11 mouse cellular contexts compared by ENCODE assay signal in genomic region chr2:30809503-30809902, GRCm38 (mm10). TPM values are rescaled to one million over a fixed set of nuclear protein-coding genes. Genes with fewer than 3 reads are reported as not detected.
DNase-seq lines count a peak whose midpoint lies in the region; ATAC-seq and TF ChIP-seq lines count a peak whose summit lies in the region.
"Had no signal": no experiment of that assay in that cellular context is flagged by ENCODE, and none has a peak within 500 bp of the region (broad histone marks: within the 10 kb centered on the region; RNA-seq: fewer than 3 reads in every experiment).

No protein-coding gene starts in this region.

- no peaks in the 10 kb centered on the region for H3K27me3 ChIP-seq in heart, embryonic 16.5 days (ENCODE audit: control insufficient read depth, insufficient read depth, low read length)
- no peaks in the 10 kb centered on the region for H3K27me3 ChIP-seq in hindbrain, embryonic 15.5 days
- no peaks in the 10 kb centered on the region for H3K27me3 ChIP-seq in midbrain, embryonic 11.5 days (ENCODE audit: control insufficient read depth, insufficient read depth, low read length)

- H3K27ac ChIP-seq in heart, embryonic 16.5 days (ENCODE audit: low read length) = no peak overlapping the region
- no peak overlapping the region for H3K27ac ChIP-seq in cortical plate, adult 2 months (ENCODE audit: insufficient read depth, low read length)
- no peak overlapping the region for H3K27ac ChIP-seq in hindbrain, embryonic 15.5 days (replicated peaks)
- no peak overlapping the region for H3K27ac ChIP-seq in midbrain, embryonic 11.5 days (ENCODE audit: low read depth, low read length)

- H3K9ac ChIP-seq in heart, embryonic 16.5 days (ENCODE audit: low read length) = 0 out of 2 replicates have a peak overlapping the region, but pooled peaks have one; percentile 1
- H3K9ac ChIP-seq in hindbrain, embryonic 15.5 days = 0 out of 2 replicates have a peak overlapping the region, but pooled peaks have one; percentile 18
- H3K9ac ChIP-seq in midbrain, embryonic 11.5 days (ENCODE audit: low read length) = 0 out of 2 replicates have a peak overlapping the region, but pooled peaks have one; percentile 20

- DNase-seq in heart, postnatal 4 days = no peak
- no peak for DNase-seq in midbrain, embryonic 11.5 days (ENCODE audit: low spot score, missing footprints)
- no peak for DNase-seq in layer of hippocampus, adult 9-11 months
- DNase-seq: cerebellum, postnatal 10 days; gastrocnemius, postnatal 25 days had no signal

- H3K4me1 ChIP-seq in heart, embryonic 16.5 days (ENCODE audit: control insufficient read depth, insufficient read depth, low read length) = peaks cover 17% of the 10 kb centered on the region
- 0 out of 2 replicates have a peak, but pooled peaks cover 3% of the 10 kb centered on the region for H3K4me1 ChIP-seq in cortical plate, adult 2 months (ENCODE audit: control insufficient read depth, insufficient read depth, low read length)
- H3K4me1 ChIP-seq in hindbrain, embryonic 15.5 days (replicated peaks) = peaks cover 29% of the 10 kb centered on the region
- peaks cover 11% of the 10 kb centered on the region for H3K4me1 ChIP-seq in midbrain, embryonic 11.5 days (ENCODE audit: control insufficient read depth, insufficient read depth, low read length)

- no peak for TF ChIP-seq CTCF in cortical plate, adult 2 months (IDR thresholded peaks at IDR 0.05; ENCODE audit: extremely low read depth, insufficient read depth, low read length)

- WGBS in heart, embryonic 16.5 days = 66% methylated on average over 5 of the region's 5 CpGs
- 83% methylated on average over 5 of the region's 5 CpGs for WGBS in hindbrain, embryonic 15.5 days
- 91% methylated on average over 5 of the region's 5 CpGs for WGBS in midbrain, embryonic 11.5 days

- no peak for TF ChIP-seq POLR2A in cortical plate, adult 2 months (IDR thresholded peaks at IDR 0.05; ENCODE audit: extremely low read depth, insufficient read depth, low read length)

- no peak for ATAC-seq in heart, embryonic 16.5 days (replicated peaks; ENCODE audit: extremely low read depth, insufficient read depth, low FRiP score)
- ATAC-seq in hindbrain, embryonic 15.5 days (ENCODE audit: low FRiP score, low read depth) = no peak
- ATAC-seq in midbrain, embryonic 11.5 days (ENCODE audit: low FRiP score) = no peak
- ATAC-seq in granulocyte monocyte progenitor cell, adult 5-6 weeks (replicated peaks; ENCODE audit: poor library complexity, severe bottlenecking) = no peak
- ATAC-seq in erythroblast, adult 5-6 weeks (replicated peaks; ENCODE audit: low FRiP score, poor library complexity, severe bottlenecking) = no peak

- H3K4me3 ChIP-seq in heart, embryonic 16.5 days (ENCODE audit: low read length) = no peak overlapping the region
- peak overlapping the region; percentile 11; the same call in 1 of the 2 replicates for H3K4me3 ChIP-seq in cortical plate, adult 2 months (ENCODE audit: insufficient read depth, low read length)
- 0 out of 2 replicates have a peak overlapping the region, but pooled peaks have one; percentile 1 for H3K4me3 ChIP-seq in hindbrain, embryonic 15.5 days
- H3K4me3 ChIP-seq in midbrain, embryonic 11.5 days (ENCODE audit: low read depth, low read length) = no peak overlapping the region

- H3K9me3 ChIP-seq in heart, embryonic 16.5 days (replicated peaks; ENCODE audit: control insufficient read depth, low read length) = no peaks in the 10 kb centered on the region
- no peaks in the 10 kb centered on the region for H3K9me3 ChIP-seq in hindbrain, embryonic 15.5 days
- no peaks in the 10 kb centered on the region for H3K9me3 ChIP-seq in midbrain, embryonic 11.5 days (ENCODE audit: control insufficient read depth, low read length)

- peak overlapping the region; percentile 38 for H3K4me2 ChIP-seq in heart, embryonic 16.5 days (ENCODE audit: low read depth, low read length)
- H3K4me2 ChIP-seq in hindbrain, embryonic 15.5 days = peak overlapping the region; percentile 39
- H3K4me2 ChIP-seq in midbrain, embryonic 11.5 days = peak overlapping the region; percentile 22; the same call in 1 of the 2 replicates

- H3K36me3 ChIP-seq in heart, embryonic 16.5 days (ENCODE audit: control insufficient read depth, insufficient read depth) = peaks cover 6% of the 10 kb centered on the region; the same call in 1 of the 2 replicates
- peaks cover 16% of the 10 kb centered on the region; the same call in 1 of the 2 replicates for H3K36me3 ChIP-seq in hindbrain, embryonic 15.5 days
- H3K36me3 ChIP-seq in midbrain, embryonic 11.5 days (ENCODE audit: control insufficient read depth, insufficient read depth, low read length) = peaks cover 3% of the 10 kb centered on the region

RNA-seq across cellular contexts. Expression of gene Ntmt1, which starts 1.9 kb away (rescaled TPM):
- polyA plus RNA-seq in heart, embryonic 16.5 days (2015; fragmentation: Nextera tagmentation; extraction: Ambion mirVana) = 90.0 and 90.4 TPM in 2 replicates
- total RNA-seq in heart, postnatal 4 days (2021) = 10 to 100 TPM; 51.7 to 54.5 TPM
- polyA plus RNA-seq in cortical plate, adult 2 months (2012; rRNA removed) = 47.1 TPM in 2 replicates
- polyA plus RNA-seq in hindbrain, embryonic 15.5 days (2015; fragmentation: Nextera tagmentation; extraction: Ambion mirVana) = 99.8 and 110 TPM in 2 replicates
- polyA plus RNA-seq in midbrain, embryonic 11.5 days (2014; fragmentation: Nextera tagmentation; extraction: Ambion mirVana) = 98.7 and 107 TPM in 2 replicates
- 20.2 and 26.8 TPM in 2 replicates for total RNA-seq in granulocyte monocyte progenitor cell, adult 5-6 weeks (2014; fragmentation: Nextera tagmentation)
- 16.2 and 18.6 TPM in 2 replicates for total RNA-seq in granulocyte monocyte progenitor cell, adult 5-6 weeks (2017)
- 2.7 TPM in 2 replicates for total RNA-seq in erythroblast, adult 5-6 weeks (2015; ENCODE audit: low replicate concordance)
- total RNA-seq in erythroblast, adult 5-6 weeks (2017; ENCODE audit: low replicate concordance) = 3.9 TPM in 1 of 2 replicates, not detected in the other

RNA-seq across cellular contexts. Expression of gene 1700001O22Rik, which starts 6.0 kb away (rescaled TPM):
- 2.2 and 2.7 TPM in 2 replicates for polyA plus RNA-seq in heart, embryonic 16.5 days (2015; fragmentation: Nextera tagmentation; extraction: Ambion mirVana)
- total RNA-seq in heart, postnatal 4 days (2021) = 1 to 10 TPM; 2.6 to 4.0 TPM
- polyA plus RNA-seq in cortical plate, adult 2 months (2012; rRNA removed) = 13.5 and 17.5 TPM in 2 replicates
- polyA plus RNA-seq in hindbrain, embryonic 15.5 days (2015; fragmentation: Nextera tagmentation; extraction: Ambion mirVana) = 1.3 and 1.8 TPM in 2 replicates
- polyA plus RNA-seq in midbrain, embryonic 11.5 days (2014; fragmentation: Nextera tagmentation; extraction: Ambion mirVana) = 1.5 and 2.5 TPM in 2 replicates
- not detected in 2 replicates for total RNA-seq in granulocyte monocyte progenitor cell, adult 5-6 weeks (2014; fragmentation: Nextera tagmentation)
- 0.73 TPM in 1 of 2 replicates, not detected in the other for total RNA-seq in granulocyte monocyte progenitor cell, adult 5-6 weeks (2017)
- not detected in 2 replicates for total RNA-seq in erythroblast, adult 5-6 weeks (2015; ENCODE audit: low replicate concordance)
- total RNA-seq in erythroblast, adult 5-6 weeks (2017; ENCODE audit: low replicate concordance) = not detected in 2 replicates
- total RNA-seq: monocyte, adult 5-6 weeks had no signal

RNA-seq across cellular contexts. Expression of gene Asb6, which starts 20.6 kb away (rescaled TPM):
- 20.1 and 22.5 TPM in 2 replicates for polyA plus RNA-seq in heart, embryonic 16.5 days (2015; fragmentation: Nextera tagmentation; extraction: Ambion mirVana)
- 10 to 100 TPM; 11.7 to 13.2 TPM for total RNA-seq in heart, postnatal 4 days (2021)
- 44.1 and 45.8 TPM in 2 replicates for polyA plus RNA-seq in cortical plate, adult 2 months (2012; rRNA removed)
- 43.3 and 44.5 TPM in 2 replicates for polyA plus RNA-seq in hindbrain, embryonic 15.5 days (2015; fragmentation: Nextera tagmentation; extraction: Ambion mirVana)
- polyA plus RNA-seq in midbrain, embryonic 11.5 days (2014; fragmentation: Nextera tagmentation; extraction: Ambion mirVana) = 23.0 and 31.0 TPM in 2 replicates
- 8.4 and 18.9 TPM in 2 replicates for total RNA-seq in granulocyte monocyte progenitor cell, adult 5-6 weeks (2014; fragmentation: Nextera tagmentation)
- total RNA-seq in granulocyte monocyte progenitor cell, adult 5-6 weeks (2017) = 12.2 and 27.1 TPM in 2 replicates
- total RNA-seq in erythroblast, adult 5-6 weeks (2015; ENCODE audit: low replicate concordance) = 13.6 and 19.2 TPM in 2 replicates
- 40.6 and 42.2 TPM in 2 replicates for total RNA-seq in erythroblast, adult 5-6 weeks (2017; ENCODE audit: low replicate concordance)

RNA-seq across cellular contexts. Expression of gene Prrx2, which starts 25.3 kb away (rescaled TPM):
- 10.8 and 13.9 TPM in 2 replicates for polyA plus RNA-seq in heart, embryonic 16.5 days (2015; fragmentation: Nextera tagmentation; extraction: Ambion mirVana)
- total RNA-seq in heart, postnatal 4 days (2021) = 1 to 10 TPM; 8.7 to 9.4 TPM
- 2.3 and 2.7 TPM in 2 replicates for polyA plus RNA-seq in cortical plate, adult 2 months (2012; rRNA removed)
- 1.9 and 2.4 TPM in 2 replicates for polyA plus RNA-seq in hindbrain, embryonic 15.5 days (2015; fragmentation: Nextera tagmentation; extraction: Ambion mirVana)
- polyA plus RNA-seq in midbrain, embryonic 11.5 days (2014; fragmentation: Nextera tagmentation; extraction: Ambion mirVana) = 20.1 and 24.4 TPM in 2 replicates
- not detected in 2 replicates for total RNA-seq in granulocyte monocyte progenitor cell, adult 5-6 weeks (2014; fragmentation: Nextera tagmentation)
- total RNA-seq in granulocyte monocyte progenitor cell, adult 5-6 weeks (2017) = not detected in 2 replicates
- not detected in 2 replicates for total RNA-seq in erythroblast, adult 5-6 weeks (2015; ENCODE audit: low replicate concordance)
- not detected in 2 replicates for total RNA-seq in erythroblast, adult 5-6 weeks (2017; ENCODE audit: low replicate concordance)
- total RNA-seq: monocyte, adult 5-6 weeks had no signal

Comparison
In these comparisons a context has a peak if more than half of its experiments do, and no peak if none do; other contexts are left out.
1. H3K4me3 ChIP-seq: peak in cortical plate, adult 2 months (single experiment) and hindbrain, embryonic 15.5 days (single experiment); none in heart, embryonic 16.5 days (single experiment) and midbrain, embryonic 11.5 days (single experiment).
2. Peak in every context shown above with its lines, with median percentiles within 50 percentile points of each other: H3K4me2 ChIP-seq and H3K9ac ChIP-seq.